Mouse (Mus musculus): ENCODE results near the gene Fanci.

DNA sequence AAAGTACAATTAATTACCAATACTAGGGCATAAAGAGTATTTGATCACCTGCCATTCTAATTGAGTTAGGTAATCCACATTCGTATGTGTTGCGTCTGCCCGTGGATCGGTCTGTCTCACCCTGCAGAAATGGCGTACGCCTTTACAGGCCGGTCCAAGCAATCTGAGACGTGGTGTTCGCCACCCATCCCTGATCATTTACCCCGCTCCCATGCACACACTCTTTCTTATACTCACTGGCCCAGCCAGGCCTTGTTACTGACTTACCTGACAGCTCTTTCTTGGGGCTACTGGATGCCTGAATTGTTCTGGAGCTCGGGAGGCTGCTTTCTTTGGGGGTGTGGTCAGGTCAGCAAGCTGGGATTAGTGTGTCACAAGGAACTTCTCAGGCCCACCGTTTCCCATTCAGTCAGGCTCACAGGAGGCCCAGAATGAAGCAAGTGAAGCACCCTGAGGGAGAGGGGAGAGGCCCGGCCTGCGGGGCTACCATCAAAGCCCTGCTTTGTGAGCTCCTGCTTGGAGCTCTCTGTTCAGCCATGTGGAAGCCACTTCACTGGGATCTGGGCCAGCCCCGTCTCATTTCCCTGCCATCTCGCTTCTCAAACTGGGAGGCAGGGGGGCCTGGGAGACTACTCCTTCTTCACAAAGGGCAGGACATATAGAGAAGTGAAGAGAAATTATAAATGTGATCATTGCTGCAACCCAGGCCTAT is 5.2 kb upstream of the Fanci start, which contains the start of gene Rlbp1:
- TF ChIP-seq CHD1 (IDR thresholded peaks at IDR 0.05; ENCODE audit: low read depth, low read length) = no peak
- TF ChIP-seq MXI1 (IDR thresholded peaks at IDR 0.05; ENCODE audit: low read depth, low read length) = no peak
- no peak for TF ChIP-seq USF2 (conservative IDR thresholded peaks at IDR 0.05; ENCODE audit: low read depth, low read length)
- no peak for TF ChIP-seq ZKSCAN1 (IDR thresholded peaks at IDR 0.05; ENCODE audit: borderline replicate concordance, low read depth, low read length)
